Mouse (Mus musculus) layer of hippocampus, adult 18-20 months (tissue): Measurements from ENCODE around the gene Med7. TPM values are rescaled to one million over a fixed set of nuclear protein-coding genes. Genes with fewer than 3 reads are reported as not detected.

ENCODE experiments used
- DNase-seq, 2 experiments: peaks; one replicate each; pipeline ENCODE4 v3.0.0; 2022; ENCODE audit warnings: low spot score in 2 of 2
- long read RNA-seq: library from polyadenylated mRNA; stranded (forward); transcript quantifications from one replicate; pipeline ENCODE4 v2.0.0, GENCODE M21; 2021
- total RNA-seq, 2 experiments: library from RNA; stranded (reverse); gene quantifications; 2 replicates each; pipeline ENCODE4 v1.2.3; 2021

Med7 gene
- 10 to 100 TPM; 33.0 to 37.6 TPM for total RNA-seq
- long read RNA-seq, transcript Med7-203 (3 exons, 2,547 nt) = major isoform, 7 of 15 reads
- long read RNA-seq, partial matches to known transcripts = 0 of 15 reads
- long read RNA-seq, other reads (novel, unspliced or antisense) = 3 of 15 reads

DNA sequence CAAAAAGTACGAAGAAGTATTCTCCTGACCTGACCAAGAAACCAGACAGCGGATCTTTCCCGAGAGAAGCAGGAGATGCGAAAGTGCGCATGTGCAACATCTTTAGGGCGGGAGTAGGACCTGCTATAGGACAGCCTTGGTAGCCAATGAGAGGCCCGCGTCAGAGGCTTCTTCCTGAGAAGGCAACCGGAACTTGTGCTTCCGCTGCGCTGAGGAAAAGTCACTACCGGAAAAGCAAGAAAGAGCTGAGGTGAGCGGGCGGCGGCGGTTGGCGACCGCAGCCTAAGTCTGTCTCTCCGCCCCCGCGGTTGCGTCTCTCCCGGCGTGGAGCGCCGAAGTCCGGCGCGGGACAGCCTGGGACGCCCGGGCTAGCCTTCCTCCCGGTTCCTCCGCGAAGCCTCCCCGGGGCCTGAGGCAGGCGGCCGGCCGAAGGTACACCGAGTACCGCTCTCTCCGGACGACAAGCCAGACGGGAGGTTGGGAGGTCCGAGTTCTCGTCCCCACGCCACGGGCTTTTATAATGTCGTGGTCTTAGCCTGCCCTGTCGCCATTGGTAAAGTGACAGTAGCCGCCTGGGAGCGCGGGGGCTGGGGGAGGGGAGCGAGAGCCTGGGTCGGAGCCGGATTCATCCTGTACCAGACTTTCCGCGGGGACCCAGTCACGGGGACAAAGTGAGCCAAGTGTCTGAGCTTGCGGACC, at the start of gene Med7:
Gene Med7, plus strand, starts transcription at position 166 of the 699 bp plus-strand sequence.
- peak; percentile 93 to 96 for DNase-seq

DNA sequence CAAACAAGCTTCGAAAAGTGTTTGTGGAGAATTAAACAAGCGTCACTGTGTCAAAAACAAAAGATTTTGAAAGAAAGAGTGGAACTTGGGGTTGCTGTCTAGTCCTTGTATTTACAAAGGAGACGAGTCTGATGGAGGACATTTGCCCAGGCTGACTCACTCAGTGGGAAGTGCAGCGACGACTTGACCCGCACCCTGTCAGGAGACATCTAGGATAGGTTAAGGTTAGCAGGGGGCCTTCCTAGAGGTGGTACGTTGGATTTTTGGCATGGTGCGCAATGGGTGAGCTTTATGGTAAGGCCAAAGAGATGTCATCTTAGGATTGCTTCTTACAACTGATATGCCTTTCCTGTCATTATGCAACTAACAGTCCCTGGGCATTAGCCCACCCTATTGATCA, 49.7 kb upstream of the Med7 start:
- DNase-seq = no peak

DNA sequence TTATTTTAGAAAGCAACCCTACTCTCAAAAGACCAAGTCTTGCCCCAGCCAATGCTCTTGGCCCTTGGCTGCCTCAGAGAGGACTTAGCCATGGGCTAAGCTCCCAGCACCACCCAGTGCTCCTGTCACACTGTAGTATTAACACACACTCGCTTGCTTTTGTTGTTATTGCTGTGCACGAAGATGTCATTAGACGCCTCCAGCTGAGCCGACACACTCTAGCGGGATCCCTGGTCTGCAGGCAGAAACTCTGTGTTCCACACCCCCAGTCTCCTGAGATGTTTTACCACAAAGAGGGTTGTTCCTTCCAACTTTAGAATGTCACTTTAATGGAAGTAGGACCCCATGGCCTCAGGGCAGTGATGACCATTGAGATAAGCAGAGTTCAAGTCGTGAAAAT, 48.3 kb upstream of the Med7 start:
- DNase-seq = no peak

DNA sequence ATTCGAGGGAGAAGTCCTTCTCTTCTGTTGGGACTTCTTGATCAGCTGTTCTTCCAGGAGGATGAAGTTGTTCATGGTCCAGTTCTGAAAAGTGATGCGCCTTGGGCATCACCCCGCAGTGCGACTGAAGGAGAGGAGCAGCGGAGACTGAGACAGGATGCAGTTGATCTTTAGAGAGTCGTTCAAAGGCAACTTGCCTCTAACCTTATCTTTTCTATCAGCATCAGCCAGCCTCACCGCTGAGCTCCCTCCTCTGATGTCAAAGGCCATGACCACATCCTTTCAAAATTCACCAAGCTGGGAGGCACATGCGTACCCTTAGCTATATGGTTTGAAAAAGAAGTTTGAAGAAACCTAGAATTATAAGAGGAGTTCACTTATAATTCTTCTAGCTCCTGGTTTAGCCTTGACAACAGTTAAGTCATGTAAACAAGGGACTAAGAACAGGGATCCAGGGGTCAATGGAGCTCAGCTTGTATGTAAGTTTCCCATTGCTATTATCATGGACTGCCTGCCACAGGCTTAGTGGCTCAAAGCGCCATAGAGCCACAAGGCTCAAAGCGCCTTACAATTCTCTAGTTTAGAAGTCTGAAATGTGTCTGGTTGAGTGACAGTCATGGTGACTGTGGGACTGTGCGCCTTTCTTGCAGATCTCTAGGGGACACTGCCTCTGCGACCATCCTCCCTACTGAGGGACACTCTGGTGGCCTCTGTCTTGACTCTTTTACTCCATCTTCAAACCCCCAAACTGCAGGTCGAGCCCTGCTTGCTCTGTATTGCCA, 47.2 kb upstream of the Med7 start, which contains the start of gene Itk:
Gene Itk, minus strand, starts transcription at position 180 of the 782 bp plus-strand sequence.
- no peak for DNase-seq

DNA sequence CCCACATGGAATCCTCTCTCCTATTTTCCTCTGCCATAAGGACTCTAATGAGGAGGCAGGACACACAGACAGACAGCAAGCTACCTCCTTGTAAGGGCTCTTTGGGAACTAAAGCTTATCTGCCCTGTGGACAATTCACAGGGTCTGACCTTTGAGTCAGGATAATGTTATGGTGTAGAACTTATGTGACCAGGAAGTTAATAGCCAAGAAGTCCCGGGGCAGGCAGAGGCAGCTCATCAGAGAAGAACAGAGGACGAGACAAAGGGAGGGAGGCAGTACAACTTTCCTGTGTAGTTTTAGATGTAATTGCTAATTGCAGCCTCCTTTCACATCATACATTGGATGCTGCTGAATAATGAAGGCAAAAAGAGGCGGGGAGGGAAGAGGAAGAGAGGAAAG, 46.1 kb upstream of the Med7 start:
- DNase-seq = no peak

DNA sequence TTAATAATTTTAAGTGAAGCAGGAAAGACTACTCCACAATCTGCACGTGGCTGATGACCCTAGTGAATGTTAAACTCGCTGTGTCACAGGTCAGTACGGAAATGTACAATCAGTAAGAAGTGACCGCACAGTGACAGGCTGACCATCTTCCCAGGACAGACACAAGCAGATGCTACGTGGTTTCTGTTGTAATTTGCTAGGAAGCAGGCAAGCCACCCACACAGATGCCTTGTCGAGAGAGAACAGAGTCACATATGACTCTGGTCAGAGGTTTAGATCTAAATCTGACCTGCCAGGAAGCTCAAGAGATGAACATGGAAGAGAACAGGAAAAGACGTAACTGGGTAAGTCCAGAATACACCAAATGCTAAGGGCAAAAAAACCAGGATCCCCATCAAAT, 43.8 kb upstream of the Med7 start:
- no peak for DNase-seq

DNA sequence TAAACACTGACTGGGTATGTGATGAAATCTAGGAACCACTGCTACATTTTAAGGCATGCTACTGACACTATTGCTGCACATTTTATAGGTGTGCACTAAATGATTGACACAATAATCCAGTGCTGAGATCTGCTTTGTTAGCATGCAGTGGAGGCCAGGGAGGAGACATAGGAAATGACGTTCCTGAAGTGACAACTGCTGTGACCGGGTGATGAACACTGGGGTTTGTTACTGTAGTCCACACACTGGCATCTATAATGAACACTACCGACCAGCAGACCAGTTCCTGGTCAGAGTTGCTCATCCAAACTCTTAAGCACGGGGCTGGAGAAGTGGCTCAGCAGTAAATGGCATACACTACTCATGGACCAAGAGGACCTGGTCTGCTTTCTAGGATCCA, 43.3 kb upstream of the Med7 start:
- DNase-seq = no peak

DNA sequence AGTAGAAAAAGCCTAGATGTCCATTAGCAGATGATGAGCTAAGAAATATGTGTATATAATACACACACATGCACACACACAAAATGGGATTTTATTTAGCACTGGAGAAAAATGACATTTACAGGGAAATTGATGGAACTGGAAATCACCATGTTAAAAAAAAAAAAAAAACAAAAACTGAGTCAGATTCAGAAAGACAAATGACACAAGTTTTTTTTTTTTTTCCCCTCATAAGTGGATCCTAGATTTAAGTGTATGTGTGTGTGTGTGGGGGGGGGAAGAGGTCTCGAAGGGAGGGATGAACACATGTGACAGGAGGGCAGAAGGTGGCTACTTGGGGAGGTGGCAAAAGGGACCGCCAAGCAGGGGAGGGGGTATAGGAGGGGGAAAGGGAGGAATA, 41.6 kb upstream of the Med7 start:
- DNase-seq = no peak

DNA sequence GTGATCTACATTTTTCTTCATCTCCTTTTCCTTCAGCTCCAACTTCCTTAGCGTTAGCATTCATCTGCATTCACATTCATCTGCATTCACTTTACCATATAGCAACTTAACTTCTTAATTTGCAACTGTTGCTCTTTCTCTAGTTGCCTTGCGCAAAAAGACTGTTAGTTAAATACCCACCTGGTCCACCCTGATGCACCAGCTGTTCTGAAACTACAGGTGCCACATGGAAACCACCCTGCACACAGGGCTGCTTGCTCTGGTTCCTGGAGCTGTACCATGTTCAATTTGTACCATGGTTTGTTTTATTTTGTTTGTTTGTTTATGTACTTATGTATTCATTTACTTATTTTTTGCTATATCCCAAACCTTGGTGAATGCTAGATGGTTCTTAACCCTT, 41.0 kb upstream of the Med7 start:
- no peak for DNase-seq

DNA sequence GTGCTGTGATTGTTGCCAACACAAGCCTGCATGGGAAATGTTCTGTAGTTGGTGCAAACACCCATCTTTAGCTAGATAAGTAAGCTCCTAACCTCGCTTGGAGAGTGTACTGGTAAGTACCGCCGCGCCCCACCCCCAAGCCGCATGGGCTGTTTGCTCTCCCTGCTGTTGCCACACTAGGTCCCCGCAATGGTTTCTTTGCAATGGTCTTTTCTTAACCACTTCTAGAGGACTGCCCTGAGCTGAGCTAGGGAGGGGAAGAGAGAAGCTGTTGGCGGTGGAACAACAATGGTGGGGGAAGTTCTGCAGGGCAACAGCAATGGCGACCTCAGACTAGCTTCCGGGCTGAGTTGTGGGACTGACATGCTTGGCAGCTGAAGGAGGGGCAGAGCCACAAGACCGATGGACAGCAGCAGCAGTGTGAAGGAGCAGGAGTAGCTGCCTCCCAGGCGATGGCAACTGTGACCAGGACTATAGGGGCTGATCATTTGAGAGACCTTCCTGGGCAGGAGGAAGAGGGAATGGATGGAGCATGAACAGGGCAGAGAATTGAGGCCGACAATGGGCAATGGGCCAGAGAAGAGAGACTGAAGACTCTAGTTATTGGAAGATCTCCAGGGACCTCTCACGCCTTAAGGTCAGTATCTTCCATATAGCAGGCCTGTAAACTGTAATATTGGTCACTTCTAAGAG, 40.4 kb upstream of the Med7 start, which contains the start of gene Fam71b:
Gene Fam71b, plus strand, starts transcription at position 393 of the 693 bp plus-strand sequence.
- DNase-seq = no peak

DNA sequence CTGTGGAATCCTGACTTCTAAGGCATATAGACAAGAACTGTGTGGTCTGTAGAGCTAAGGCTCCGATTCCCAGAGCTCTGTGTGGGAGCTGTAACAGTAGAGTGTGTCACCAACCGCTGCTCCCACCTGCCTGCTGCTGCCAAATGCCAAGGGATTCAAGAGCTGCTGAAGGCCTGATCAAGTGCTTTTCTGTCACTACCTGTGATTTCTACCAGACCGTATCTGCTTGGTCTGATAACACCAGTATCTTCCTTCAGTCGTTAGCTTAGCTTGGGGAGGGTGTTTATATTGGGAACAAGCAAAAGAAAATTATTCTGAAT, 39.9 kb upstream of the Med7 start:
- peak in 1 of 2 experiments; percentile 10 for DNase-seq

DNA sequence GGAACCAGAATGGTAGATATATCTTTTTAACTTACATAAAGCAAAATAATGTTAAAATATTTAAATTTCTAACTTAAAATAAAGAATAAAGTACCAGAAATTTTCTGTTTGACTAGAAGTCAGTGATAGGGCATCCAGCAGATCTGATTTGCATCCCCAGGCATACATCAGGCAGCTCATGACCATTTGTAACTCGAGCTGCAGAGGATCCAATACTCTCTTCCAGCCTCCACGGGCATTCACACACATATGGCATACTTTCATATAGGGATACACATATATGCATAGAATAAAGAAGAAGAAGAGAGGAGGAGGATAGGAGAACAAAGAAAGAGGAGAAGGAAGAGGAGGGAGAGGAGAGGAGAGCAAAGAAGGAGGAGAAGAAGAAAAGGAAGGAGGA, 38.8 kb upstream of the Med7 start:
- DNase-seq = no peak

DNA sequence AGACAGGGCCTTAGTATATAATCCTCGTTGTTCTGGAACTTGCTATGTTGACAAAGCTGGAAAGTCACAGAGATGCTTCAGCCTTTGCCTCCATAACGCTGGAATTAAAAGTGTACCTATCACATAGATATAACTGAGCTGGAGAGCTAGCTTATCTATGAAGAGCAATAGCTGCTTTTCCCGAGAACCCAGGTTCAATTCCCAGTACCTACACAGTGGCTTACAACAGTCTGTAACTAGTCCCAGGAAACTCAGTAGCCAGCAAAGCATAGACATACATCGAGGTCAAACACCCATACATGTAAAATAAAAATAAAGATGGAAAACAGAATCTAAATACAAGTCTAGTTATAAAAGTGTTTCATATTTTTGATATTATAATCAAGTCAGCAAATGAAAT, 38.3 kb upstream of the Med7 start:
- no peak for DNase-seq

DNA sequence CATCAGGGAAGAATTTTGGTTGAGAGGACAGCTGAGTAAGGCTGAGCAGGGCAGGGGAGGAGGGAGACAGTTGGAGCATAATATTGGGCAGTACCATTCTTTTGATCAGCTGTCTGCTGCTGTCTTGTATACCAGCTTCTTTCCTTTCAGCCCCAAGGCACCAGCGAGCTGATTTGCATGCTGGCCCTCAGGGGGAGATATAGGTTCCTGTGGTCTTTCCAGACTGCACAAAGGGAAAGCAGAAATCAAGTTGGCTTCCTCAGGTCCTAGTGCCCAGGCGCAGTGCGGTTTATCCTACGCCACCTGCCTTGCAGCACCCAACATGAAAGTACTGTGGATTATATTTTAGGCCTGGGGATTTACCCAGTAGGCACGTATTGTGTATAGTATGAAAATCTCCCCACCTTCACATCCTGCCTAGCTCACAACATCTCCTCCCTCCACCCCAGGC, 37.8 kb upstream of the Med7 start:
- DNase-seq = no peak

DNA sequence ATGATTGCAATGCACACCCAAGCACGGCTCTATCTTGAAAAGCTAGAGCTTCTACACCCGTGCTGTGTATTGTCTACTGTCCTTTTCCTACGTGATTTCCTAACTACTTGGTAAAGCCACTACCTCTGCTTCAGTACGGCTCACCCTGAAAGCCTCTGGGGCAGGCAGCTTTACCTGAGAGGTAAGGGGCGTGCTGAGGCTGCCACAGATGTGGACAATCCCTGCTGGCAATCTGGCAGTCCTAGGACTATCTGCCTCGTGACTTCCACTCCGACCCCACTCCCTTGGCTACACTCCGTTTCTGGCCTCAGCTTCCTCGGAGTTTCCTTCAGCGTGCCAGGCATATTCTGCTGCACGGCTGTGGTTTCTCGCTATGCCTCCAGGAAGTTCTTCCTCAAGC, 35.2 kb upstream of the Med7 start:
- no peak for DNase-seq

DNA sequence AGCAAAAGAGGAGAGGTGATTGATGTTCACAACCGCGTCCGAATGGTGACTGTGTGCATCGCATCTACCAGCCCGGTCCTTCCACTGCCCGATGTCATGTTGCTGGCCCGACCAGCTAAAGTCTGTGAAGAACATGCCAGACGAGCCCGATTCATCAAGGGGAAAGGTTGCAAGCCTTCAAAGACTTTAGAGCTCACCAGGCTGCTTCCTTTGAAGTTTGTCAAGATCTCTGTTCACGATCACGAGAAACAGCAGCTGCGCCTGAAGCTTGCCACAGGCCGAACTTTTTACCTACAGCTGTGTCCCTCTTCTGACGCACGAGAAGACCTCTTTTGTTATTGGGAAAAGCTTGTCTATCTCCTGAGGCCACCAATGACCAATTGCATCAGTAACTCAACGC, 31.7 kb upstream of the Med7 start:
- DNase-seq = no peak

DNA sequence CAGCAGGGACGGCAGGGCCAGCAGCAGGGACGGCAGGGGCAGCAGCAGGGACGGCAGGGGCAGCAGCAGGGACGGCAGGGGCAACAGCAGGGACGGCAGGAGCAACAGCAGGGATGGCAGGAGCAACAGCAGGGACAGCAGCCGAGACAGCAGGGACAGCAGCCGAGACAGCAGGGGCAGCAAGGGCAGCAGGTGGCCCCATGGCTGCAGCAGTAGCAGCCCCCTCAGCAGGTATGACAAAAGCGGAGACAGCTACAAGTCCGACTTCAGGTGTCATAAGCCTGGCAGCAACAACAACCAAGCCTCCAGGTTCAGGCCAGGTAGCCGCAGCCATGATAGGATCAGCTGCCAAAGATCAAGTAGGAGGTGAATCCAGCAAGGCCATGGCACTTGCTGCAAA, 30.0 kb upstream of the Med7 start:
- DNase-seq = no peak

DNA sequence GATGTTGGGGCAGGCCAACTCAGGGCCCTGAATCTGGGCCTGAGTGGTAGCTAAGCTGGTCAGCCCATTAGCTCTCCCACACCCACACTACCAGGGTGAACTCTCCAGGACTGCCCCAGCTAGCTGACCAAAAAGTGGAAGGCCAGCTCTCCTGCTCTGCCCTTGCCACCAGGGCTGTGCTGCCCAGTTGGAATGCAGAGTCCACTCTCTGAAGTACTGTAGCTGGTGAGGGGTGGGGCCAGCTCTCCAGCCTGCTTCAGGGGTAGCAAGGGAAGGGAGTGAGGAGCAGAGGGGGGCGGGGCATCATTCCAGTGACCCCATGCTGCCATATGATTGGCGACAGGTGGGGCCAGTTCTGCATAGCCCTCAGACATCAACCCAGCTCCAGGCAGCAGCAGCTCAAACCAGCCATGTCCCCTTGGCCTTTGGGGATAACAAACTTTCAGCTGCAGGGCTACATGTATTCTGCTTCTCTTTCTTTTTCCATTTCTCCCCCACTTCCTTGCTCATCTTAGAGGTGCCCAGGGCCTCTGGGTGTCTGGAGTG, 26.6 kb upstream of the Med7 start:
- no peak for DNase-seq

DNA sequence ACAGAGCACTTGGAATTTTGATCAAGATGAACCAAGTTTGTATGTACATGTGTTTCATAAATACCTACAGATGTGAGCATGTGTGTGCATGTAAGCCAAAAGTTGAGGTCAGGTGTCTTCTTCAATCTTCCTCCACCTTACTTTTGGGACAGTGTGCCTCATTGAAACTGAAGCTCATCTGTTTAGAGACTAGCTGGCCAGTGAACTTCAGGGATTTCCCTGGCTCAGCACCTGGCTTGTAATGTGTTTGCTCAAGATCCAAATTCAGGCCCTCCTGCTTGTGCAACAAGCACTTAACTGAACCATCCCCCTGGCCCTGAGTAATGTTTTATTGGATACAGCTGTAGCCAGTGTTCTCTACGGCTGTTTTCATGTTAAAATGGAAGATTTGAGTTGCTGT, 18.3 kb upstream of the Med7 start:
- DNase-seq = no peak

DNA sequence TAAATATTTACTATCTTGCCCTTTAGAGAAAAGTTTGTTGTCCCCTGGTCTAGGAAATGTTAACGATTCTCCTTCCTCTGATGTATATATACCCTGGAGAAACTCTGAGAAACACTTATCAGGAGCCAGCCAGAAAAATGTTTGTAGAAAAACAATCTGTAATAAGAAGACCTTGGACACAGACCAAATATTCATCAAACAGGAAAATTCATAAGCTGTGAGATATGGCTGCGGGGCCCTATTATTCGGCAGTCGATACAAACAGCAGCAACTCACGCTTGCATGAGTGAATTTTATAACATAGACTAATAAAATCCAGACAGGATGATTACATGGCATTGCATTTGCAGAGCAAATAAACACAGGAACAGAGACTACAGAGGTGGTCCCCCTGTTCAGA, 17.9 kb upstream of the Med7 start:
- no peak for DNase-seq

DNA sequence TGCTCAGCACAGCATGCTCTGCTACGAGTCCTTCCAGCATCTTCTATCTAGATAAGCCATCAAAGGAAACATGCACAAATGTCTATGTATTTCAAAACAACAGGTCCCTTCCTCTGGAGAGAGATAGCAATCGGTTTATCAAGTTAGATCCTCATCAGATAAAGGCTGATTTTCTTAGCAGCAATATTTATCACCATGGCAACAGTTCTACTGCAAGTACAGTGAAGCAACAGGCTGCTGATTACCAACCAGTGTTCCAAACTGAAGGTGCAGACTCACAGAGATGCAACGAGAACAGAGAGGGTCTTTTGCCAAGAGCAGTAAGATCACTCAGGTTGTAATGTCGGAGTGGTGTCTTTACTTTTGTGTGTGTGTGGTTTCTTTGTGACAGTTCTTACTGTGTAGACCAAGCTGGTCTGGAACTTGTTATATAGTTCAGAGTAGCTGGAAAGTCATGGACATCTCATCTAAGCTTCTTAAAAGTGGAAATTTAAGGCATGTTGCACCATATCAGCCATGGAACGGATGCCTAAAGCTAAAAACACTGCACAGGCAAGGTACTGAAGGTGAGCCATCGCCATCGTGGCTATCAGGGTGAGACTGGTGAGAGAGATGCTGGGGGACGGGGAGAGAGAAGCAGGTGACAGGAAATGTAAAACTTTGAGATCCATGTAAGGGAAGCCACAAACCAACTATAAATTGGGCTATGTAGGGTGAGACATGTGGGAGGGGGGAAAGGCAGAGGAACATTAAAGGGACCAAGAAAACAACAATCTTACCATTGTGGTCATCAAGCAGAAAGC, 15.4 kb upstream of the Med7 start:
- no peak for DNase-seq
